Mouse (Mus musculus) myocyte (in vitro differentiated cells): ENCODE results near the gene Gm47996.

ENCODE experiments used
- E2F4 ChIP-seq: IDR thresholded peaks from one replicate; pipeline ENCODE4 v1.6.1; 2011; ENCODE audit warnings: mild to moderate bottlenecking, control low read depth, moderate library complexity; ENCODE audit not compliant: insufficient read depth
- POLR2A ChIP-seq: IDR thresholded peaks from one replicate; pipeline ENCODE4 v1.6.1; 2011; ENCODE audit warnings: low read depth, mild to moderate bottlenecking, control low read depth, moderate library complexity; ENCODE audit not compliant: insufficient read length
- REST ChIP-seq: IDR thresholded peaks from one replicate; pipeline ENCODE4 v1.6.1; 2011; ENCODE audit warnings: mild to moderate bottlenecking, control low read depth, moderate library complexity; ENCODE audit not compliant: insufficient read depth, insufficient read length
- TCF12 ChIP-seq: IDR thresholded peaks from one replicate; pipeline ENCODE4 v1.6.1; 2011; ENCODE audit warnings: mild to moderate bottlenecking, control low read depth; ENCODE audit not compliant: poor library complexity, insufficient read depth, severe bottlenecking
- USF1 ChIP-seq: IDR thresholded peaks from one replicate; pipeline ENCODE4 v1.6.1; 2011; ENCODE audit warnings: low read depth, mild to moderate bottlenecking, control low read depth, moderate library complexity

- TF ChIP-seq E2F4 (no peak), POLR2A (no peak), TCF12 (no peak), REST (no peak), USF1 (no peak)
Observed at GRCm38 (mm10) chr1:151243332-151243731, 33.4 kb downstream of the Gm47996 start.
